Mouse (Mus musculus) limb, embryonic 14.5 days (tissue): ENCODE results near the gene Syvn1. TPM values are rescaled to one million over a fixed set of nuclear protein-coding genes. Genes with fewer than 3 reads are reported as not detected.

Source experiments
- ATAC-seq: fragments of 200-750 bp; cut with Nextera tagmentation; 2 replicates; pipeline ENCODE4 v1.8.0; 2017; ENCODE audit warnings: low read depth, moderate number of reproducible peaks, moderate TSS enrichment; ENCODE audit not compliant: low FRiP score
- DNase-seq: peaks from one replicate; pipeline ENCODE4 v3.0.0-alpha.2; 2015; ENCODE audit warnings: low spot score
- H3K27ac ChIP-seq: fragments of 300-500 bp; sonication (generic); replicated peaks from 2 replicates; pipeline ENCODE4 v1.5.1; 2014; ENCODE audit warnings: low read depth, mild to moderate bottlenecking, low read length, moderate library complexity, mixed read lengths
- H3K27me3 ChIP-seq: fragments of 300-500 bp; sonication (generic); 2 replicates; pipeline ENCODE4 v1.6.1; 2014; ENCODE audit warnings: low read length, mixed read lengths; ENCODE audit not compliant: control insufficient read depth, insufficient read depth
- H3K36me3 ChIP-seq: fragments of 300-500 bp; sonication (generic); 2 replicates; pipeline ENCODE4 v1.6.1; 2014; ENCODE audit warnings: mild to moderate bottlenecking, low read length, moderate library complexity, mixed read lengths; ENCODE audit not compliant: control insufficient read depth, insufficient read depth
- H3K4me1 ChIP-seq: fragments of 300-500 bp; sonication (generic); 2 replicates; pipeline ENCODE4 v1.6.1; 2014; ENCODE audit warnings: antibody characterized with exemption, low read length, mixed read lengths; ENCODE audit not compliant: control insufficient read depth, insufficient read depth
- H3K4me2 ChIP-seq: fragments of 300-500 bp; sonication (generic); replicated peaks from 2 replicates; pipeline ENCODE4 v1.6.1; 2014; ENCODE audit warnings: low read depth, mild to moderate bottlenecking, low read length, moderate library complexity; ENCODE audit not compliant: severe bottlenecking
- H3K4me3 ChIP-seq: fragments of 300-500 bp; sonication (generic); replicated peaks from 2 replicates; pipeline ENCODE4 v1.5.1; 2014; ENCODE audit warnings: low read length
- H3K9ac ChIP-seq: fragments of 300-500 bp; sonication (generic); 2 replicates; pipeline ENCODE4 v1.6.1; 2014; ENCODE audit warnings: mild to moderate bottlenecking, low read depth, low read length, moderate library complexity; ENCODE audit not compliant: severe bottlenecking
- H3K9me3 ChIP-seq: fragments of 300-500 bp; sonication (generic); 2 replicates; pipeline ENCODE4 v1.6.1; 2016; ENCODE audit warnings: low read length; ENCODE audit not compliant: control insufficient read depth
- POLR2A ChIP-seq: fragments of 200-500 bp; IDR thresholded peaks from 2 replicates; pipeline ENCODE4 v1.8.0; 2012; ENCODE audit warnings: inconsistent platforms, mild to moderate bottlenecking, moderate library complexity, borderline replicate concordance; ENCODE audit not compliant: insufficient read depth, insufficient read length; ENCODE audit errors: extremely low read depth
- WGBS: fragments of 180-500 bp; shearing (Covaris S2); extraction: QIAGEN DNeasy Blood & Tissue Kit; methylation state at CpG from one replicate; pipeline ENCODE4 v1.1.7; 2014; 5-methylcytosine and 5-hydroxymethylcytosine counted together
- polyA plus RNA-seq, 2 experiments: library from polyadenylated mRNA; depleted of rRNA in 1 of 2; stranded (reverse) in 1 of 2; unstranded in 1 of 2; fragments of >200 nt; fragmentation: Nextera tagmentation in 1 of 2; extraction: Ambion mirVana in 1 of 2; gene quantifications; 2 replicates each; pipeline versions ENCODE4 v1.2.1 to v1.2.3; 2012 to 2014

The Syvn1 gene
- 49.2 and 63.9 TPM in 2 replicates for polyA plus RNA-seq (2012; rRNA removed)
- 31.5 and 34.6 TPM in 2 replicates for polyA plus RNA-seq (2014; fragmentation: Nextera tagmentation; extraction: Ambion mirVana)

DNA sequence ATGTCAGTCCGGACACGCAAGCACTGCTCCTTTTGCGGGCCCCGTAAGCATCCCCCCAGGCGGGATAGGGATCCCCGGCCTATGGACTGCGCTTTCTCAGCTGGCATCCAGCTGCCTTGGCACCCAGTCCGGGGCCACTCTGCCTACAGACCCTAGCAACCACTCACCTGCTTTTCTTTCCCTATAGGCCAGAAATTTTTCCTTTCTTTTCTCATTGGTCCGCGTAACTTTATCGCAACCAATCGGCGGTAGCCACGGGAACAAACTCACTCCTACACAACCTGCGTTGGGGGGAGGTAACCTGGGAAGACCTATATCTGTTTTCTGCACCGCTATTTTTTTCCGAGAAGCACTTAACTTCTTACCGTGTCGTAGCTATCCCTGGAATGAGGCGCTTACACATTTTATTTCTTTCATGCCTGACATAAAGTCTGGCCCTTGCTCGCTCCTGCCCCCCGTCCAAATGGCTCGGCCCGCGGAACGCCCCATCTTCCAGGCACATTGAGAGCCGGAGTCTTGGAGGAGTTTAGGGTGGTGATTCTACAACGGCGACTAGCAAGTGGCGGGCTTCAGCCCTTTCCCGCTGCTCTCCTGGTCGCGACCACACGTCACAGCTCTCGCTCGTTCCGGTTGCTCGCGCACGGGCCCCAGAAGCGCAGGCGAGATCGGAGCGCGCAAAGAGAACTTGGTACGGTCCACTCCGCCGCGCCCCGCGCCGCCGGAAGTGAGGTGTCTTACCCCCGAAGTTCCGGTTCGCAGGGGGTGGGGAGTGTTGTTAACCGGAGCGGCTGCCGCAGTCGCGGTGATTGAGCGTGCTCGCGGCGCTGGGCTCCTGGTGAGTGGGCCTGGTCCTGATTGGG lies at the start of gene Syvn1:
Syvn1 (plus strand) TSS at position 283 of the 860 bp plus-strand sequence.
- H3K4me3 ChIP-seq: peak within 1 kb of the TSS; percentile 93
- H3K4me2 ChIP-seq: peak within 1 kb of the TSS; percentile 74
- no peaks in the 10 kb centered on the region for H3K27me3 ChIP-seq
- peaks cover 37% of the 10 kb centered on the region for H3K36me3 ChIP-seq
- peak; percentile 92 for ATAC-seq
- TF ChIP-seq POLR2A: peak; percentile 25; the same call in 1 of the 2 replicates
- H3K9me3 ChIP-seq: no peaks in the 10 kb centered on the region
- DNase-seq: peak; percentile 97
- under 1% methylated on average over 65 of the region's 65 CpGs for WGBS
- H3K4me1 ChIP-seq: peaks cover 14% of the 10 kb centered on the region
- peak within 1 kb of the TSS; percentile 99 for H3K27ac ChIP-seq
- H3K9ac ChIP-seq: peak within 1 kb of the TSS; percentile 91

DNA sequence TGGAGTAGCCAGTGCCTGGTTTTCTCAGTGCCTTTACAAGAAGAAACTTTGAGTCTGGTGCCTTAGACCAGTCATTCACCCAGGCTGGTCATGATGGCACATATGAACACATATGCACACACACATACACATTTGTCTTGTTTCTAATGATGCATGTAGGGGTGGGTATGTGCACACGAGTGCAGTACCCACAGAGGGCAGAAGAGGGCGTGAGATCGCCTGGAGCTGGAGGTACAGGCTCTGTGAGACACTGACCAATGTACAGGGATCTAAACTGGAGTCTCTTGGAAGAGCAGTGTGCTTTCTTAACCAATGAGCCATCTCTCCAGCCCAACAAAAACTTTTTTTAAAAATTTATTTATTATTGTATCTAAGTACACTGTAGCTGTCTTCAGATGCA lies 48.2 kb upstream of the Syvn1 start:
- Histone ChIP-seq H3K9ac (no peak overlapping the region), H3K4me3 (no peak overlapping the region), H3K9me3 (no peaks in the 10 kb centered on the region), H3K4me2 (no peak overlapping the region), H3K27me3 (no peaks in the 10 kb centered on the region), H3K4me1 (no peaks in the 10 kb centered on the region), H3K27ac (no peak overlapping the region), H3K36me3 (no peaks in the 10 kb centered on the region; the same call in 1 of the 2 replicates)
- DNase-seq (no peak), ATAC-seq (no peak)
- WGBS: 78% methylated on average over 3 of the region's 3 CpGs
- TF ChIP-seq POLR2A: no peak

DNA sequence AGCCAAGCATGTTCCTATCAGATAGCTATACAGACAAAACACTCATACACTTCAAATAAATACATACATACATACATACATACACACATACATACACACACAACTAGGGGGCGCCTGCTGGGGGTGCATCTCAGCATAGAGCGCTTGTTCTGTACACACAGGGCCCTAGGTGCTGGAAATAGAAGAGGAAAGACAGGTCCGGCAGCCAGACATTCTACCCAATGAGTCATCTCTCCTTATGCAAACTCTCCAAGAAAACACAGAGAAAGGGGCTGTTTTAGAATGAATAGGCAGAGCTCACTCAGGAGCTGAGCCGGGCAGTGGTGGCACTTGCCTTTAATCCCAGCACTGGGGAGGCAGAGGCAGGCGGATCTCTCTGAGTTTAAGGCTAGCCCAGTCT lies 46.4 kb upstream of the Syvn1 start:
- TF ChIP-seq POLR2A: no peak
- Histone ChIP-seq H3K4me2 (no peak overlapping the region), H3K4me3 (no peak overlapping the region), H3K9me3 (no peaks in the 10 kb centered on the region), H3K27ac (no peak overlapping the region), H3K27me3 (no peaks in the 10 kb centered on the region), H3K36me3 (no peaks in the 10 kb centered on the region), H3K4me1 (no peaks in the 10 kb centered on the region), H3K9ac (no peak overlapping the region)
- ATAC-seq (no peak), DNase-seq (no peak)
- 83% methylated on average over 5 of the region's 5 CpGs for WGBS

GRCm38 (mm10) chr19:6005541-6005940 lies 40.8 kb upstream of the Syvn1 start:
- no peaks in the 10 kb centered on the region for H3K27me3 ChIP-seq
- H3K9ac ChIP-seq: no peak overlapping the region
- H3K36me3 ChIP-seq: peaks cover 3% of the 10 kb centered on the region; the same call in 1 of the 2 replicates
- no peak overlapping the region for H3K27ac ChIP-seq
- H3K4me2 ChIP-seq: no peak overlapping the region
- ATAC-seq (no peak), DNase-seq (peak; percentile 13)
- H3K4me1 ChIP-seq: no peaks in the 10 kb centered on the region
- 58% methylated on average over 11 of the region's 11 CpGs for WGBS
- H3K4me3 ChIP-seq: no peak overlapping the region
- no peak for TF ChIP-seq POLR2A
- H3K9me3 ChIP-seq: no peaks in the 10 kb centered on the region

- Histone ChIP-seq H3K27me3 (no peaks in the 10 kb centered on the region), H3K9me3 (no peaks in the 10 kb centered on the region), H3K27ac (no peak overlapping the region), H3K36me3 (peaks cover 3% of the 10 kb centered on the region; the same call in 1 of the 2 replicates), H3K4me2 (no peak overlapping the region), H3K4me1 (no peaks in the 10 kb centered on the region), H3K9ac (no peak overlapping the region), H3K4me3 (no peak overlapping the region)
- TF ChIP-seq POLR2A: no peak
- WGBS: 25% methylated on average over 13 of the region's 13 CpGs
- ATAC-seq: no peak
- no peak for DNase-seq
Measured at GRCm38 (mm10) chr19:6007013-6007412, 39.4 kb upstream of the Syvn1 start.
